Mouse (Mus musculus) embryo, embryonic 10.5 days (tissue): Measurements from ENCODE around the gene Fdx1l.

Experiments used
- DNase-seq: peaks from one replicate; pipeline ENCODE4 v3.0.0-alpha.2; 2015; ENCODE audit warnings: low spot score

The Fdx1l gene

GRCm38 (mm10) chr9:21073044-21073840 is at the start of gene Fdx1l, which contains the start of gene Gm49373:
Fdx1l (minus strand) TSS chr9:21073614.
Gm49373 (minus strand) TSS chr9:21073096.
- DNase-seq = peak; percentile 96

- no peak for DNase-seq
Measured at GRCm38 (mm10) chr9:21121483-21121882, 48.1 kb upstream of the Fdx1l start.

- DNase-seq = no peak
Measured at GRCm38 (mm10) chr9:21117073-21117472, 43.7 kb upstream of the Fdx1l start.

GRCm38 (mm10) chr9:21115105-21115504 is 41.7 kb upstream of the Fdx1l start:
- DNase-seq = no peak

- DNase-seq = no peak
Measured at GRCm38 (mm10) chr9:21114190-21114589, 40.8 kb upstream of the Fdx1l start.

GRCm38 (mm10) chr9:21113751-21114150 is 40.3 kb upstream of the Fdx1l start:
- DNase-seq = no peak

- DNase-seq = no peak
Measured at GRCm38 (mm10) chr9:21107607-21108237, 34.3 kb upstream of the Fdx1l start.

- DNase-seq = no peak
Measured at GRCm38 (mm10) chr9:21105760-21106564, 32.5 kb upstream of the Fdx1l start.

- DNase-seq = no peak
Measured at GRCm38 (mm10) chr9:21104814-21105213, 31.4 kb upstream of the Fdx1l start.

GRCm38 (mm10) chr9:21102076-21102475 is 28.7 kb upstream of the Fdx1l start:
- no peak for DNase-seq

- no peak for DNase-seq
Measured at GRCm38 (mm10) chr9:21100447-21101161, 27.2 kb upstream of the Fdx1l start.

- DNase-seq = no peak
Measured at GRCm38 (mm10) chr9:21097793-21098192, 24.4 kb upstream of the Fdx1l start.

GRCm38 (mm10) chr9:21095958-21096357 is 22.5 kb upstream of the Fdx1l start:
- no peak for DNase-seq

GRCm38 (mm10) chr9:21093423-21093822 is 20.0 kb upstream of the Fdx1l start:
- no peak for DNase-seq

- peak; percentile 99 for DNase-seq
Measured at GRCm38 (mm10) chr9:21091707-21092320, 18.4 kb upstream of the Fdx1l start, which contains the start of the genes Gm38431 and Raver1. Gm38431 (minus strand) TSS chr9:21091997. Raver1 (minus strand) TSS chr9:21092008.

- DNase-seq = no peak
Measured at GRCm38 (mm10) chr9:21090972-21091706, 17.7 kb upstream of the Fdx1l start.

- DNase-seq = no peak
Measured at GRCm38 (mm10) chr9:21090537-21090936, 17.1 kb upstream of the Fdx1l start.

GRCm38 (mm10) chr9:21083324-21083723 is 9.9 kb upstream of the Fdx1l start:
- DNase-seq = no peak

- no peak for DNase-seq
Measured at GRCm38 (mm10) chr9:21081127-21081526, 7.7 kb upstream of the Fdx1l start.

GRCm38 (mm10) chr9:21075625-21076024 is 2.2 kb upstream of the Fdx1l start:
- DNase-seq = no peak

GRCm38 (mm10) chr9:21074173-21074572 is 759 bp upstream of the Fdx1l start:
- DNase-seq = no peak
